Mouse (Mus musculus): ENCODE data around the gene Defb23.

DNA sequence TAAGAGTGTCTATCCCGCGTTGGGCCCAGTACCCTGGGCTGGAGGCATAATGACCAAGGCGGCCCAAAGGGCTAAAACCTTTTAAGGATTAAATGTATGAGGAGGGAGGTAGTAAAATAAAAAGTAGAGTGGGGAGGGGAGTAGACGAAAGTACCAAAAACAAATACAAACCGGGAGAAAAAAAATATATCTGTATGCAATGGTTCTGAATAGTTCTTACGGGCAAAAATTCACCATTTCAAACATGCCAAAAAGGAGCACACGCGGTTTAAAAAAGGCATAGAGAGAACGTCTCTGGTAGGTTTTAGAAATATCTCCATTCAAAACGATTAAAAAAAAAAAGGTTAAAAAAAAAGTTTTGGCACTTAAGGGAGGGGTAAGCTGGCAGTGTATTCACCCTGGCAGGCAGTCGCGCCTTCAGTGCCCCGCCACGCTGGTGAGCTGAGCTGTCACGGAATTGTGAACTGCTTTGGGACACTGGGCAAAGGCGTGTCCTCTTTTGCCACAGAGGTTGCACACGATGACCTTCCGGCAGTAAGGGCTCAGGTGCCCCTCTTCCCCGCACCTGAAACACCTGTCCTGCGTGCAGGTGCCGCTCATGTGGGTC is 51.2 kb downstream of the Defb23 start:
- TF ChIP-seq GATA1 (IDR thresholded peaks at IDR 0.05; ENCODE audit: borderline replicate concordance, low read length) (no peak), FLI1 (IDR thresholded peaks at IDR 0.05; ENCODE audit: low read length) (no peak)

All from megakaryocyte, embryonic 14.5 days (primary cell).